Mouse (Mus musculus) E14TG2a.4 (cell line): ENCODE measurements around the gene Rhbg.

Experiments used
- CTCF ChIP-seq: conservative IDR thresholded peaks from 2 replicates; pipeline ENCODE4 v1.5.1; 2014; ENCODE audit warnings: low read length
- POU5F1 ChIP-seq: IDR thresholded peaks from 2 replicates; pipeline ENCODE4 v1.6.1; 2014; ENCODE audit warnings: low read length, borderline replicate concordance

- TF ChIP-seq CTCF (no peak), POU5F1 (no peak)
These were observed 44.4 kb downstream of the Rhbg start for GRCm38 (mm10) chr3:88210121-88210520.
